Mouse (Mus musculus) cerebellum, adult 2 months (tissue): Measurements from ENCODE around the gene Peg3.

Experiments
- CTCF ChIP-seq: fragments of 200-500 bp; IDR thresholded peaks from 2 replicates; pipeline ENCODE4 v1.5.1; 2011; ENCODE audit warnings: low read depth, mild to moderate bottlenecking, control low read depth, low read length, moderate library complexity, borderline replicate concordance; ENCODE audit not compliant: insufficient read depth
- POLR2A ChIP-seq: fragments of 200-500 bp; IDR thresholded peaks from 2 replicates; pipeline ENCODE4 v1.6.1; 2011; ENCODE audit warnings: low read length, control low read depth, borderline replicate concordance; ENCODE audit not compliant: insufficient read depth

- TF ChIP-seq POLR2A (no peak), CTCF (no peak)
Observed at GRCm38 (mm10) chr7:6696241-6697045, 33.8 kb downstream of the Peg3 start, which contains the start of gene Zim1.
